Mouse (Mus musculus) liver, postnatal 0 days (tissue): ENCODE data around the gene Mylip.

ENCODE experiments used
- CTCF ChIP-seq: sonication (generic); IDR thresholded peaks from 2 replicates; pipeline ENCODE4 v1.5.1; 2016; ENCODE audit warnings: antibody characterized with exemption, low read depth
- EP300 ChIP-seq: IDR thresholded peaks from 2 replicates; pipeline ENCODE4 v1.6.1; 2016; ENCODE audit warnings: antibody characterized with exemption, low read depth, mild to moderate bottlenecking

GRCm38 (mm10) chr13:45438853-45439252 lies 49.3 kb downstream of the Mylip start:
- no peak for TF ChIP-seq CTCF
- TF ChIP-seq EP300: no peak
